Mouse (Mus musculus) limb, embryonic 14.5 days (tissue): Measurements from ENCODE around the gene Prr11. TPM values are rescaled to one million over a fixed set of nuclear protein-coding genes. Genes with fewer than 3 reads are reported as not detected.

Source experiments
- ATAC-seq: fragments of 200-750 bp; cut with Nextera tagmentation; 2 replicates; pipeline ENCODE4 v1.8.0; 2017; ENCODE audit warnings: low read depth, moderate number of reproducible peaks, moderate TSS enrichment; ENCODE audit not compliant: low FRiP score
- DNase-seq: peaks from one replicate; pipeline ENCODE4 v3.0.0-alpha.2; 2015; ENCODE audit warnings: low spot score
- H3K27ac ChIP-seq: fragments of 300-500 bp; sonication (generic); replicated peaks from 2 replicates; pipeline ENCODE4 v1.5.1; 2014; ENCODE audit warnings: low read depth, mild to moderate bottlenecking, low read length, moderate library complexity, mixed read lengths
- H3K27me3 ChIP-seq: fragments of 300-500 bp; sonication (generic); 2 replicates; pipeline ENCODE4 v1.6.1; 2014; ENCODE audit warnings: low read length, mixed read lengths; ENCODE audit not compliant: control insufficient read depth, insufficient read depth
- H3K36me3 ChIP-seq: fragments of 300-500 bp; sonication (generic); 2 replicates; pipeline ENCODE4 v1.6.1; 2014; ENCODE audit warnings: mild to moderate bottlenecking, low read length, moderate library complexity, mixed read lengths; ENCODE audit not compliant: control insufficient read depth, insufficient read depth
- H3K4me1 ChIP-seq: fragments of 300-500 bp; sonication (generic); 2 replicates; pipeline ENCODE4 v1.6.1; 2014; ENCODE audit warnings: antibody characterized with exemption, low read length, mixed read lengths; ENCODE audit not compliant: control insufficient read depth, insufficient read depth
- H3K4me2 ChIP-seq: fragments of 300-500 bp; sonication (generic); replicated peaks from 2 replicates; pipeline ENCODE4 v1.6.1; 2014; ENCODE audit warnings: low read depth, mild to moderate bottlenecking, low read length, moderate library complexity; ENCODE audit not compliant: severe bottlenecking
- H3K4me3 ChIP-seq: fragments of 300-500 bp; sonication (generic); replicated peaks from 2 replicates; pipeline ENCODE4 v1.5.1; 2014; ENCODE audit warnings: low read length
- H3K9ac ChIP-seq: fragments of 300-500 bp; sonication (generic); 2 replicates; pipeline ENCODE4 v1.6.1; 2014; ENCODE audit warnings: mild to moderate bottlenecking, low read depth, low read length, moderate library complexity; ENCODE audit not compliant: severe bottlenecking
- H3K9me3 ChIP-seq: fragments of 300-500 bp; sonication (generic); 2 replicates; pipeline ENCODE4 v1.6.1; 2016; ENCODE audit warnings: low read length; ENCODE audit not compliant: control insufficient read depth
- POLR2A ChIP-seq: fragments of 200-500 bp; IDR thresholded peaks from 2 replicates; pipeline ENCODE4 v1.8.0; 2012; ENCODE audit warnings: inconsistent platforms, mild to moderate bottlenecking, moderate library complexity, borderline replicate concordance; ENCODE audit not compliant: insufficient read depth, insufficient read length; ENCODE audit errors: extremely low read depth
- WGBS: fragments of 180-500 bp; shearing (Covaris S2); extraction: QIAGEN DNeasy Blood & Tissue Kit; methylation state at CpG from one replicate; pipeline ENCODE4 v1.1.7; 2014; 5-methylcytosine and 5-hydroxymethylcytosine counted together
- polyA plus RNA-seq, 2 experiments: library from polyadenylated mRNA; depleted of rRNA in 1 of 2; stranded (reverse) in 1 of 2; unstranded in 1 of 2; fragments of >200 nt; fragmentation: Nextera tagmentation in 1 of 2; extraction: Ambion mirVana in 1 of 2; gene quantifications; 2 replicates each; pipeline versions ENCODE4 v1.2.1 to v1.2.3; 2012 to 2014

The Prr11 gene
- polyA plus RNA-seq, 2 experiments = 9.9 to 16.0 TPM

- peaks cover 44% of the 10 kb centered on the region for H3K36me3 ChIP-seq
- peak overlapping the region; percentile 89 for H3K4me2 ChIP-seq
- peaks cover 19% of the 10 kb centered on the region for H3K4me1 ChIP-seq
- ATAC-seq (no peak), DNase-seq (no peak)
- H3K9ac ChIP-seq = peak overlapping the region; percentile 85
- peak overlapping the region; percentile 92 for H3K4me3 ChIP-seq
- no peaks in the 10 kb centered on the region for H3K27me3 ChIP-seq
- no peaks in the 10 kb centered on the region for H3K9me3 ChIP-seq
- no peak for TF ChIP-seq POLR2A
- 0 out of 2 replicates have a peak overlapping the region, but pooled peaks have one; percentile 68 for H3K27ac ChIP-seq
- WGBS = 63% methylated on average over 2 of the region's 2 CpGs
Measured at GRCm38 (mm10) chr11:87087142-87087541, 21.4 kb downstream of the Prr11 start.

GRCm38 (mm10) chr11:87086290-87086984 lies 22.1 kb downstream of the Prr11 start, which contains the start of gene Smg8:
TSS of gene Smg8 (minus strand) at chr11:87086774.
- peaks cover 41% of the 10 kb centered on the region for H3K36me3 ChIP-seq
- peaks cover 19% of the 10 kb centered on the region for H3K4me1 ChIP-seq
- H3K9me3 ChIP-seq = no peaks in the 10 kb centered on the region
- peak within 1 kb of the TSS; percentile 68 for H3K27ac ChIP-seq
- peak within 1 kb of the TSS; percentile 89 for H3K4me2 ChIP-seq
- H3K27me3 ChIP-seq = no peaks in the 10 kb centered on the region
- TF ChIP-seq POLR2A = peak; percentile 70; the same call in 1 of the 2 replicates
- H3K9ac ChIP-seq = peak within 1 kb of the TSS; percentile 85
- DNase-seq = peak; percentile 91
- 1% methylated on average over 42 of the region's 43 CpGs for WGBS
- ATAC-seq = peak; percentile 91
- H3K4me3 ChIP-seq = peak within 1 kb of the TSS; percentile 92

GRCm38 (mm10) chr11:87085461-87085860 lies 23.0 kb downstream of the Prr11 start:
- ATAC-seq = no peak
- no peaks in the 10 kb centered on the region for H3K27me3 ChIP-seq
- peak overlapping the region; percentile 92 for H3K4me3 ChIP-seq
- no peak for TF ChIP-seq POLR2A
- H3K4me2 ChIP-seq = peak overlapping the region; percentile 89
- H3K9ac ChIP-seq = peak overlapping the region; percentile 85
- no peaks in the 10 kb centered on the region for H3K9me3 ChIP-seq
- no peak overlapping the region for H3K27ac ChIP-seq
- no peak for DNase-seq
- H3K4me1 ChIP-seq = peaks cover 19% of the 10 kb centered on the region
- H3K36me3 ChIP-seq = peaks cover 40% of the 10 kb centered on the region
- WGBS = 90% methylated on average over 13 of the region's 13 CpGs

- WGBS = 76% methylated on average over 1 of the region's 1 CpGs
- Histone ChIP-seq H3K9me3 (no peaks in the 10 kb centered on the region), H3K27me3 (no peaks in the 10 kb centered on the region), H3K4me1 (peaks cover 19% of the 10 kb centered on the region), H3K36me3 (peaks cover 46% of the 10 kb centered on the region), H3K4me2 (no peak overlapping the region), H3K9ac (no peak overlapping the region), H3K4me3 (no peak overlapping the region), H3K27ac (no peak overlapping the region)
- no peak for DNase-seq
- no peak for TF ChIP-seq POLR2A
- ATAC-seq = no peak
Measured at GRCm38 (mm10) chr11:87083712-87084111, 24.8 kb downstream of the Prr11 start.

GRCm38 (mm10) chr11:87073866-87074440 lies 34.6 kb downstream of the Prr11 start, which contains the start of gene Gdpd1:
TSS of gene Gdpd1 (minus strand) at chr11:87074062.
- DNase-seq = peak; percentile 88
- under 1% methylated on average over 43 of the region's 43 CpGs for WGBS
- Histone ChIP-seq H3K27ac (no peak within 1 kb of the TSS; the same call in 1 of the 2 replicates), H3K27me3 (no peaks in the 10 kb centered on the region), H3K9me3 (no peaks in the 10 kb centered on the region), H3K9ac (peak within 1 kb of the TSS; percentile 75), H3K36me3 (peaks cover 24% of the 10 kb centered on the region), H3K4me1 (no peaks in the 10 kb centered on the region), H3K4me3 (peak within 1 kb of the TSS; percentile 61), H3K4me2 (peak within 1 kb of the TSS; percentile 90)
- TF ChIP-seq POLR2A = peak; percentile 87; the same call in 1 of the 2 replicates
- peak; percentile 92 for ATAC-seq
